Mouse (Mus musculus): ENCODE data around the gene Dcun1d4.
"Not testable (repeated sequence)": the region's sequence is repeated elsewhere in the genome, so short reads cannot be mapped to it uniquely, and the experiment has no call there.

Gene Dcun1d4

DNA sequence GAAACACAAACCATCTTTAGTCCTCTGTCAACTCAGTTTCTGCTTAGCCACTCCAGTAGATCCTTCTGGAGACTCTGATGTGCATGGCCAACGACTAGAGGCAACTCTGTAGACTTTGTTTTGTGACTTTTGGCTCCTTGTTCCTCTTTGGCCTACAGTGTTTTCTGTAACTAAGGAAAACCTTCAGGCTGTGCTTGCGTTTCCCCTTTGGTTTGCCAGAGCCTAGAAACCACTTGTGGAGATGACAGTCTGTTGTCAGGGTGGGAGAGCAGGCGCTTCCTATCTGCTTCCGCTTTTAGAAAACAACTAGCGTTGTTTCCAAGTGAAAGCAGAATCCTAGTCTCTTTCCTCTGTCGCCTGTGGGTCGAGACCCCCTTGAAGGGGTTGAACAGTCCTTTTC is 67.4 kb downstream of the Dcun1d4 start:
- DNase-seq (ENCODE audit: low spot score), result no peak

DNA sequence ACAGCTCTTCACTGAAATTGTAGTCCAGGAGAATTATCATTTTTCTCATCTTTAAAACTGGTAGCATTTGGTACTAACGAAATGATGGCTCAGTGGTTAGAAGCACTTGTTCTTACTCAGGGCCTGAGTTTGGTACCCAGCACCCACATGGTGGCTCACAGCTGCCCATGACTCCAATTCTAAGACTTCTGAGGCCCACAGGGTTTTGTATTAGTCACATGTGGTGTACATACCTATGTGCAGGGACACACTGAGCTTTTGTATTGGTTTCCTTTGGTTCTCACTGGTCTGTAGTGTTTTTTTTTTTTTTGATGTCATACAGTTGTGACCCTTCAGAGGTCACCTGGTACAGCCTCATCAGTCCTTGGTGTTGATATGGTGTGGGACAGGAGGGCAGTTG is 68.0 kb downstream of the Dcun1d4 start:
- no peak for DNase-seq (ENCODE audit: low spot score)

DNA sequence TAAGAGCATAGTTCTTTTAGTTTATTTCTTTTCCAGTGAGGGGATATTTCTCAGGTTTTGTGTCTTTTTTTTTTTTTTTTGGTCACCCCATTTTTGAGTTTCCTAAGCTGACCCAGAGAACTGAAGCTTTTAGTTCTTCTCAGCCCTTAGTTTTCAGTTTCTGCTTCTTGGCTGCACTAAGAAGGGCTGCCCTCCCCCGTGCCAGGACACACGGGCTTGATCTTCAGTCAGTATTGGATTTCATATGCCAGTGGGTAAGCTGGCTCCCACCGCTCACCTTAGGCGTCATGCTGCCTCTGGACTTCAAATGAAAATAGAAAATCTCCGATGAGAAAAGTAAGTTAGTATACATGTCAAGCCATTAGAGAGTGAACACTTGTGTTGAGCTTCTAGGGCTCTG is 71.0 kb downstream of the Dcun1d4 start:
- no peak for DNase-seq (ENCODE audit: low spot score)

DNA sequence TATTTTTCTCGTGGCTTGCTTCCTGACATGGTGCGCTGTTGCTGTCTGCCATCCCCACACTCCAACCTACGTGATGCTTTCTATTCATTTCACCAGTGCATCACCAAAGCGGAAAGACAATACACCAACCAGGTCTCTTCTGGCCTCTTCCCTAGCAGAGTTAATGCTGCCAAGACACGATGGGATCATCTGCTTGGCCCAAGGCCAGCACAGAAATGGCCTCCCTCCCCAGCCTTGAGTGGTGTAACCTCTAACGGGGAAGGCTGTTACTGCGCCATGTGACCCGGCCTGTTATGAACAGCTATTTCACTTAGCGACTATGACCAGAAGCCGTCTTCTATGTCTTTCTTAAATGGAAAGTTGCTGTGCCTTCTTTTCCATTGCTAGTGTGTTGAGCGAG is 73.1 kb downstream of the Dcun1d4 start:
- no peak for DNase-seq (ENCODE audit: low spot score)

DNA sequence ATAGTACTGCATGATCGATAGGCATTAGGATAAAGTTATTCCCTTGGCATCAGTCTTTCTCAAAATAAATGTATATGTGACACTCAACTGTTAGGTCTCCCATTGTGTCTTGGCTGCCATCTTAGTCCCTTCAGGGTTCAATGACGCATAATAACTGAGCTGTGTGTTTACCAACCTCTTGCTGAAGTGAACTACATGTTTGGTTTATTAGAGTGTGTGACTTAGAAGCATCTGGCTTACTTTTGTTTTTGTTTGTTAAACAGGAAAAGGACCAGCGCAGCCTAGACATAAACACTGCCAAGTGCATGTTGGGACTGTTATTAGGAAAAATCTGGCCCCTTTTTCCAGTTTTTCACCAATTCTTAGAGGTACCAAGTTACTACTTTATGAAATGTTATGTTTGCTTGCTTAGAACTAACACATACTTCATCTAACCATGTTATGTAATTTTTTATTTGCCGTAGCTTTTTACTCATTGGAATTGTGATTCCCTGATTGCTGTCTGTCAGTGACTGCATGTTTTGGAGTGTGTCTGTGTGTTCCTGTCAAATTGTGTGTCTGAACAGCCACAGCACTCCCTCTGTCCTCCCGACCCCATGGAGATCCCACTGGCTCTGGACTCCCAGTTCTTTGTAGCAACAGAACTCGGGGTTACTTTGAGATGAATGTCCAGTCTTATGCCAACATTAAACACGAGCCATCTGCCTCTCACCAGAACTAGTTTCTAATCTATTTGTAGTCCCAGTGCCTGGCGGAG is 74.5 kb downstream of the Dcun1d4 start:
- no peak for DNase-seq (ENCODE audit: low spot score)

DNA sequence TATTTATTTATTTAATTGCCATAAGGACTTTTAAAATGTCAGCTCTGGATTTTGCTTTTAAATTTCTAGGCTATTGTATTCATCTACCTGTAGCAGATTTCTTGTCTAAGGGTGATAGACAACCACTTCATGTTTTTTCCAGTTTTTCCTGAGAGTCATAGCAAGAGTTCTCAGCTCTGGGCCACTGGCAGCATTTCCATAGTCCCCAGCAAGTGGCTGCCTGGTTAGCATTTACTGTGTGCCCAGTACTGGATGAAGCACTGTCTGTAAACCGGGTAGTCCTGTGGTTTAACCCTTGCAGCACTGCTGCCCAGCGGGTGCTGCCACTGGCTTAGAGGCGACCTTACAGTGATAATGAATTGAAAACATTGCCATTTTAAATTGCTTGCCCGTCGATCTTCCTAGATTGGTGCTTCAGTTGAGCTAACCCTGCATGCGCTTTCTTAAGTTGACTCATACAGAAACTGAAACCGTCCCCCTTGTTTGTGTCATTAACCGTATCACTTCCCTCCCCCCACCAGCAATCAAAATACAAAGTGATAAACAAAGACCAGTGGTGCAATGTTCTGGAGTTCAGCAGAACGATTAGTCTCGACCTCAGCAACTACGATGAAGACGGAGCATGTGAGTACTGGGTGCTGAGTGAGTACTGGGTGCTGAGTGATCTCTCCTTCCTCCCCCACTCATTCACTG is 76.1 kb downstream of the Dcun1d4 start:
- DNase-seq (ENCODE audit: low spot score), result no peak

DNA sequence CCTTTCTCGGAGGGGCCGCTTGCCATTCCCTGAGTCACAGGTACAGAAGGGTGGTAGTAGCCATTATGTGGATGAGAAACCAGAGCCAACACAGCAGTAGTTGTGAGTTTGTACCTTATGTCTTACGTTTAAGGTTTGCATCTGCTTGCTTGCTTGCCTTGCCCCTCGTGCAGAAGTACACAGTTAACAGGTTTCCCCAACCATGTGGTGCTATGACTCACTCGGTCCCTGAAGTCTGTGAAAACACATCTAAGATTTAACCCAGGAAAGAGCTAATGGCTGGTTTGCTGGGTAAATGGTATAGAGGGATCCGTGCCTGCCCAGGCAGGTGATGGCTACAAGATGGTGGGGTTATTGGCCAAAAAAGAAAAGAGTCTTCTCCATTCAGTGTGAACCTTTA is 78.0 kb downstream of the Dcun1d4 start:
- no peak for DNase-seq (ENCODE audit: low spot score)

DNA sequence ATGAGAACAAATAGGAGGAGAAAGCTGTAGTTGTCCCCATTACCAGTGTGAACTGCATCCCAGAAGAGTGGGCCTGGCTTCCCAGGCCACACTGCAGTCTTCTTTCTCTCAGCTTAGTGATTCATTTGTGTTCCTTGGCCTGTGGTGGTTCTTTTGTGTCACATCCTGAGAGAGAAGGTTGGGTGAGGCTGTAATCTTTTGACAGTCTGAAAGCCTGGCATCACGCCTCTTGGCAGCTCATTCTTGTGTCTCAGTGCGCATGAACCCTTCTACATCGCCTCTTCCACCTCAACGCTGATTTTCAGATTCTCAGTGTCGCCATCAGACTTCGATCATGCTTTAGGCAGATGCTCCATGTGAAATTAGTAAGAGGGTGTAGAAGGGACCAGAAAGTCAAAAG is 83.2 kb downstream of the Dcun1d4 start:
- DNase-seq (ENCODE audit: low spot score), result no peak

DNA sequence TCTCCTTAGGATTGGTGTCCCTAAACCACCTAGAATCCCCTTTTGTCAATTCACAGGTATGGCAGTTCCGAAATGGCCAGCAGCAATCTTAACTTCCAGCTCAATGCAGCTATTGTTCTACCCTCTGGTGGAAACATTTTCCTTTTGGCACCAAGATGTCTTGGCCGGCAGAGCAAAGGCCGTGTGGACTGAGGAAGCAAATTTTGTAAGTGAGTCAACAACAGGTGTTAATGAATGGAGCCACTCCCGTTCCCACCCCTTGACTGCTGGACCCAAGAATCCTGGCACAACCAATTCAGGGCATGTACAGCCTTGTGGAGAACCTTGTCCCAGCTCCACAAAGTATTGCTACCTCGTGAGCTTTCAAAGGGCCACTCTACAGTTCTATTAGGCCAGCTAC is 85.3 kb downstream of the Dcun1d4 start:
- no peak for DNase-seq (ENCODE audit: low spot score)

DNA sequence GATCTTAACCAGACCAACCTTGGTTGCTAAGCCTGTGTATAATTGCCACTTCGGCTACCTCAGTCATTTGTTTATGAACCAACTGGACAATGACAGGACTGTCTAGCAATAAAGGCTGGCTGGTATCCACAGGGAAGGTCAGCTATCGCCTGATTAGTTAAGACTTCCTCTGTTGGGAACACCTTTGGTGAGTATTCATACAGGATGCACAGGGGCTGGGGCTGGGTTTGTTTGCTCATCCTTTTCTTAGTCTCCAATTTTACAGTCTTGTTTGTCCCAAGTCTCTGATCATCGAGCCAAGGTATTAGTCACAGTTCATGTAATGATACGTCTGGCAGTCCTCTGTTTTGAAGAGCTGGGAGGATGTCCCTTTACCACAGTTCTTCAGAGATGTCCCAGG is 86.1 kb downstream of the Dcun1d4 start:
- DNase-seq (ENCODE audit: low spot score), result no peak

DNA sequence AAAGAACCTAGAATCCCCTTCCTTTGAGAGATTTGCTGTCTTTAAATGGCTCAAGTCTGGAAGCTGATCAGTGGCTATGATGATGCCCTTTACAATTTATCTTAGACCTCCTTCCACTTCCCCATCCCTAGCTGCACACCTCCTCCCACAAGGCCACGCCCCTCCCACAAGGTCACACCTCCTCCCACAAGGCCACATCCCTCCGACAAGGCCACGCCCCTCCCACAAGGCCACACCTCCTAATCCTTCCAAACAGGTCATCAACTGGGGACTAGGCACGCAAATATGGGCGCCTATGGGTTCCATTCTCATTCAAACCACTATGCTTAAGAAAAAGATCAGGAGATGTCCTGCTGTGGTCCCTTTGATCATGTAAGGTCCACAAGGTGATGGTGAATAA is 88.4 kb downstream of the Dcun1d4 start:
- no peak for DNase-seq (ENCODE audit: low spot score)

DNA sequence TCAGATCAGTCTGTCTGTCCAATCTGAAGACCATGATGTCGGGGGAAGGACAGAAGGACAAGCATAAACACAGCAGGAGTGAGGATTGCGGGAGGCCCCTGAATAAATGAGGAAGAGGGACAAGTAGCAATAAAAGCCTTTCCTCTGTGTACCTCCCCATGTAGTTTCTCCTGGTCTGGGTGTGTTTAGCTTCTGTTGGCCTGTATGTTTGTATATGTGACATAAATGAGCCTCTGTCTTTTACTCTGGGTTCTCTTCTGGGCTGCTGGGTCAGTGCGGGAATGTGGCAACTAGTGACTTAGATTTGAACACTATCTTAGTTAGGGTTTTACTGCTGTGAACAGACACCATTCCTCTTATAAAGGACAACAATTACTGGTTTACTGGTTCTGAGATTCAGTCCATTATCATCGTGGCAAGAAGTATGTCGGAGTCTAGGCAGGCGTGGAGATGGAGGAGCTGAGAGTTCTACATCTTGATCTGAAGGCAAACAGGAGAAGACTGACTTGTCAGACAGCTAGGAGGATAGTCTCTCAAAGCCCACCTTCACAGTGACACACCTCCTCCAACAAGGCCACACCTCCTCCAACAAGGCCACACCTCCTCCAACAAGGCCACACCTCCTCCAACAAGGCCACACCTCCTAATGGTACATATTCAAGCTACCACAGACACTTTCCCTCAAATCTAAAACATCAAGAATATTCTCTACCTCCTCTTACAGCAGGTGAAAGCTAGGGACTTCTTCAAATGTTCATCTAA is 90.8 kb downstream of the Dcun1d4 start:
- DNase-seq (ENCODE audit: low spot score), result no peak

DNA sequence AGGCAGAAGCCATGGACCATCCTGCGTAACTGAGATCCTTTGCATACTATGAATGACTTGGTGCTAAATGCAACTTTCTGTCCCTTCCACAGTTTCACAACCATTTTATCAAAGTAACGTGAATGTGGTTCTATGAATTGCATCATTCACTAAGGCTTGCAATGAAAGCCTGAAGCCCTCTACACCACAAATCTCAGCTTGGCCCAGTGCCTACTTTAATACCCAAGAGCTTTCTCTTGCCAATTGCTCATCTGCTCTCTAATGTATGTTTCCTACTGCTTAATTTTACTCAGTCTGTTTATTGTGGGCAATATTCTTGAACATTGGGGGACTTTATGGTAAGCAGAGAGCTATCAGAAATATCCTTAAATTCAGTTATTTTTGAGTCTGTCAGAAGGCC is 92.0 kb downstream of the Dcun1d4 start:
- no peak for DNase-seq (ENCODE audit: low spot score)

DNA sequence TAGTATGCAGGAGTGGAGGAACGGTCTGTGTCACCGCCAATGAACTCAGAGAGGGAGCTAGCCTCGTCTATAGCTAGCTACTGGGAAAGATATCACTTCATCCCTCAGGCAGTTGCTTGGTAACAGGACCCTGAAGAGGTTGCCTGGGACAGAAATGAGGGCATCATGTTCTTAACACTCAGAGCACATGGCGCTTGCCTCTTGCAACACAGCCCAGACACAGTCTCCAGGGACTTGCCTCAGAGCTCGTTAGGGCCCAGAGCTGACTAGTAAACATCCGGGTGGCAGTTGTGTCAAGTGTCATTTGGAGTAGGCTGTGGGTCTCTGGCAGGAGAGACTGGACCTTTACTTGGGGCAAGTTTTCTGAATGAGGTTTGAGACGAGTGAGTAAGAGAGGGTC is 93.0 kb downstream of the Dcun1d4 start:
- no peak for DNase-seq (ENCODE audit: low spot score)

DNA sequence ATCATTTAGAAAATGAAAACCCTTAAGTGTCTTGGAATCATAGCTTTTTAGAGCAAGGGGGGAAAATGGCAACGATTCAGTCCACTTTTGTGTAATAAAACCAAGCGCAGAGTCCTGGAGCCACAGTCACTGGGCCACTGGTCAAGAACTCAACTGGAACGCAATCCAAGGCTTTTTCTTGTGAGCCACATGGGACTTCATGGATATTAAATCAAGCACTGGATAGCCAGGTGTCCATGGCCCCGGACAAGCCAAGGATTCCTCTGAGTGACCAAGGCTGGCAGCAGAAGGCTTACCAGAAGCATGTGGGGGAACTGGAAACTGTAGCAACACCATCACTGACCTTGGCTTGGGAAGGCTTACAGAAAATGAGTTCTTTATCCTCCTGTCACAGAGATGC is 93.8 kb downstream of the Dcun1d4 start:
- no peak for DNase-seq (ENCODE audit: low spot score)

DNA sequence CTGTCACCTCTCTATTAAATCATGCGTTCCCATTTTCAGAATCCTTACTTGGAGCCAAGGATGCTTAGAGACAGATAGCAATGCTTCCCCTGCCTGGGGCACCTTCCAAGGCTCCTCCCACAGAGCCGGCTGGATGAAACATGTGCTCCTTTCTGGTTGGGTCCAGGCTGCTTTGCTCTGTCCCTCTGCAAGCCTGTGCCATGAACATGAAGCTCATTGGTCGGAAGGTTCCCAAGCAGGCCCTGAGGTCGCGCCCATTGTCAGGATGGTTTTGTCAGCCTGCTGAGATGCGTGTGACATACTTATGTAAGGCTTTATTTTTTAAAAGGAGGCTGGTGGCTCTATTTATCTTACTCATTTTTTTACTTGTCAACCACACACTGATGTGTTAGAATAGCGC is 95.9 kb downstream of the Dcun1d4 start:
- no peak for DNase-seq (ENCODE audit: low spot score)

DNA sequence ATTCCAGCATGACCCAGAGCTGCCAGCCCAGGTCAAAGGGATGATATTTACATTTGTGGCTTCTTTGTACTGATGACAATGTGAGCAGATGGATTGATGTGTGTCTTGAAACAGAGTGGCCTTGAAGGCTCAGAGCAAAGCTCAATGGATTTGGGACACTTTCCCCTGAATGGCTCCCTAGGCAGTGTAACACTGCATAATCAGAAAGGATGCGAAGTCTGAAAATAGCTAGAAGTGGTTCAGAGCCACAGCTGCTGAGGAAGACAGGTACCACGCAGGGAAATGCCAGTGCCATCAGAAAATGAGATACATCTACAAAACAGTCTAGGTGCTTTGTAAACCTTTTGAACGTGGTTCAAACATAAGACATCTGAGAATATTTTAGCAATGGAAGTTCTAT is 97.3 kb downstream of the Dcun1d4 start:
- no peak for DNase-seq (ENCODE audit: low spot score)

DNA sequence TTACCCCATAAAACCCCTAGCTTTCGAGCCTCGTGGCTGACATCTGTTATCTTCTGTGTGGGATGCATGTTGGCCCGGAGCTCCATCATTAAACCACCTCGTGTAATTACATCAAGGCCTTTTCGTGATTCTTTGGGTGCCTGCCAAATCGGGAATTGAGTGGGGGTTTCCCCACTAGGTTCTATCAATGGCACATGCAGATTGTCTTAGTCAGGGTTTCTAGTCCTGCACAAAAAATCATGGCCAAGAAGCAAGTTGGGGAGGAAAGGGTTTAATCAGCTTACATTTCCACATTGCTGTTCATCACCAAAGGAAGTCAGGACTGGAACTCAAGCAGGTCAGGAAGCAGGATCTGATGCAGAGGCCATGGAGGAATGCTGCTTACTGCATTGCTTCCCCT is 103.2 kb downstream of the Dcun1d4 start:
- DNase-seq (ENCODE audit: low spot score), result not testable (repeated sequence)

DNA sequence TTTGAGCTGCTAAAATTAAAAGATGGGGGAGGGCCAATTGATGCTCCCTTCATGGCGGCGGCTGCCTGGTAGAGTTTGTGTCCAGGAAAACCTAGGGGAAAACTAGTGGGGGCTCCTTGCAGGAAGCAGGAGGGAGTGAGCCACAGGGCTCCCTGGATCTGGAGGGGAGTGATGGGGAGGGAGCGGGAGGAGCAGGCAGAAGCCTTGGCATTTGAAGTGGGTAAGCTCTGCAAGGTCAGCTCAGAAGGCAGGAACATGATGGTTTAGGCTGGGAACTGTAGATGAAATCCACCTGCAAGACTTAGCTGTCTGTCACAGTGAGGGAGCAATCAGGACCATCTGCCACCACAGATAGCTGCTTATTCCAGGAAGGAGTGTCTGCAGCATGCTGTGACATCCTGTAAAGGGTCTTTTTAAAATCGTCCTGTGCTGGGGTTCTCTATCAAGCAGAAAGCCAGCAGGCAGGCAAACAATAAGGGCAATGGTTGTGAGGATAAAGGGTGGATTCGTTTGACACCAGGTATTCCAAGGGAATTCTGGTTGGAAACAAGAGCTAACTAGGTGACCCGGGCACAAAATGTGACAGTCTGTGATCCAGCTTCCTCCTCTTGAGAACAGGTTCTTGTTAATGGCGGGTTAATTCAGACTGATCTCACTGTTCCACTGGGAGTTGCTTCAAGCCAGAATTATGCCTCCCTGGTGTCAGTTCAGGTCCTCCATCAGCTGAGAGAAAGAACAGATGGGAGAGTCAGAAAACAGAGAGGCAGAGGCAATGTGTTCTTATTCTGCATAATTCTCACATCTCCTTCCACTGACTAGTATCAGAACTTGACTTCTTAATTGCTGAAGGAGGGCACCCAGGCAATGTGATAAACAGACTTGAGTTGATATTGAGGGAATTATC is 104.7 kb downstream of the Dcun1d4 start:
- no peak for DNase-seq (ENCODE audit: low spot score)

DNA sequence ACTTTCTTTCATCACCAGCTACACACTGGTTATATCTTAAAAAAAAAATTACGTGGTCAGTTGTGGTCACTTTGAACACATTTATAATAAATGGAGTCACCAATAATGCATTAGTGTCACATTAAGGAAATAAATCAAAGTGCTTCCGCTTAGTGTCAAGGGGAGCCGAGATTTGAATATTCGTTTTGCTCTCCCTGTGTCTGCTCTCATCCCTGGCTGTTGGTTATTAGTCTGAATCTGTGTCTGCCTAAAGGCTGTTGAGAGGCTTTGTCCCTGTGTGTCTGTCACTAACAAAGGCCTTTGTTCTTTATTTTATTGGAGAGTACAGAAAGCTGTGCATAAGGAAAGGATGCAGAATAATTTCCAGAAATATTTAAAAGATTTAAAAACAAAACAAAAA is 105.8 kb downstream of the Dcun1d4 start:
- DNase-seq (ENCODE audit: low spot score), result no peak

DNA sequence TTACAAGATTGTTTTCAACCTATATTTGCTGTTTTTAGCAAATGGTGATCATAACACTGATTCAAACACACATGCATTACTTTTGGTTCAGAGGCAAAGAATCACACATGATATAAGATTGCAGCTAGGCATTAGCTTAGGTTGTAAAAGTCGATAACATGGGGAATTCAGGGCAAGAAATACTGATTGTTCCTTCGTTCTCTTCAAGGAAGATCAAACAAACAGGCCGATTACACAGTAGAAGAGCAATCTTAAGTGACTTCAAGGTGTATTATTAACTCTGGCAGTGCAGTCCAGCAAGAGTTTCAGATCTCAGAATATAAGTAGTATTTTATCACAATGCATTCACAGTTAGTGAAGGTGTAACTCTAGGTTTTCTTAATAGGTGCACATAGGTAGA is 106.3 kb downstream of the Dcun1d4 start:
- DNase-seq (ENCODE audit: low spot score), result no peak

Measured in urinary bladder, postnatal 10 days (tissue).